Mouse (Mus musculus): ENCODE results near the gene Epha4. TPM values are rescaled to one million over a fixed set of nuclear protein-coding genes. Genes with fewer than 3 reads are reported as not detected.
A peak's percentile ranks its signal among the peaks of the same experiment; 100 is the strongest.

Gene Epha4
- total and polyA plus RNA-seq, 2 experiments from 2014 or later = 58.7 to 111 TPM

- Histone ChIP-seq H3K4me3 (ENCODE audit: low read depth, low read length) (peak overlapping the region; percentile 70), H3K27ac (ENCODE audit: low read depth, low read length) (peak overlapping the region; percentile 95), H3K9ac (peak overlapping the region; percentile 81), H3K36me3 (ENCODE audit: insufficient read depth) (no peaks in the 10 kb centered on the region), H3K4me2 (ENCODE audit: low read depth) (peak overlapping the region; percentile 90), H3K4me1 (ENCODE audit: insufficient read depth) (peaks cover 14% of the 10 kb centered on the region), H3K27me3 (ENCODE audit: insufficient read depth, low read length) (no peaks in the 10 kb centered on the region), H3K9me3 (ENCODE audit: low read length) (no peaks in the 10 kb centered on the region)
- TF ChIP-seq CTCF (IDR thresholded peaks at IDR 0.05; ENCODE audit: low read depth) = peak; percentile 63
- WGBS = under 1% methylated on average over 27 of the region's 27 CpGs
- DNase-seq = peak; percentile 85
- ATAC-seq = peak; percentile 9
These were observed 1.4 kb downstream of the Epha4 start for GRCm38 (mm10) chr1:77513411-77513941.

- DNase-seq (peak; percentile 66), ATAC-seq (no peak)
- 3% methylated on average over 20 of the region's 20 CpGs for WGBS
- no peaks in the 10 kb centered on the region for H3K27me3 ChIP-seq (ENCODE audit: insufficient read depth, low read length)
- H3K4me1 ChIP-seq (ENCODE audit: insufficient read depth) = peaks cover 14% of the 10 kb centered on the region
- H3K9ac ChIP-seq = peak overlapping the region; percentile 81
- TF ChIP-seq CTCF (IDR thresholded peaks at IDR 0.05; ENCODE audit: low read depth) = no peak
- peak overlapping the region; percentile 95 for H3K27ac ChIP-seq (ENCODE audit: low read depth, low read length)
- no peaks in the 10 kb centered on the region for H3K9me3 ChIP-seq (ENCODE audit: low read length)
- H3K4me3 ChIP-seq (ENCODE audit: low read depth, low read length) = peak overlapping the region; percentile 70
- H3K36me3 ChIP-seq (ENCODE audit: insufficient read depth) = no peaks in the 10 kb centered on the region
- H3K4me2 ChIP-seq (ENCODE audit: low read depth) = peak overlapping the region; percentile 90
These were observed 2.3 kb downstream of the Epha4 start for GRCm38 (mm10) chr1:77512431-77513195.

GRCm38 (mm10) chr1:77512059-77512407, 2.9 kb downstream of the Epha4 start:
- peak overlapping the region; percentile 70 for H3K4me3 ChIP-seq (ENCODE audit: low read depth, low read length)
- H3K9me3 ChIP-seq (ENCODE audit: low read length) = no peaks in the 10 kb centered on the region
- peak overlapping the region; percentile 81 for H3K9ac ChIP-seq
- no peaks in the 10 kb centered on the region for H3K27me3 ChIP-seq (ENCODE audit: insufficient read depth, low read length)
- 9% methylated on average over 4 of the region's 4 CpGs for WGBS
- peaks cover 13% of the 10 kb centered on the region for H3K4me1 ChIP-seq (ENCODE audit: insufficient read depth)
- ATAC-seq (no peak), DNase-seq (no peak)
- peak overlapping the region; percentile 90 for H3K4me2 ChIP-seq (ENCODE audit: low read depth)
- peak; percentile 2; the same call in 1 of the 2 replicates for TF ChIP-seq CTCF (IDR thresholded peaks at IDR 0.05; ENCODE audit: low read depth)
- H3K36me3 ChIP-seq (ENCODE audit: insufficient read depth) = 0 out of 2 replicates have a peak, but pooled peaks cover 2% of the 10 kb centered on the region
- peak overlapping the region; percentile 95 for H3K27ac ChIP-seq (ENCODE audit: low read depth, low read length)

- Histone ChIP-seq H3K4me2 (ENCODE audit: low read depth) (peak overlapping the region; percentile 90), H3K27me3 (ENCODE audit: insufficient read depth, low read length) (no peaks in the 10 kb centered on the region), H3K36me3 (ENCODE audit: insufficient read depth) (peaks cover 7% of the 10 kb centered on the region; the same call in 1 of the 2 replicates), H3K9ac (peak overlapping the region; percentile 81), H3K4me3 (ENCODE audit: low read depth, low read length) (peak overlapping the region; percentile 70), H3K4me1 (ENCODE audit: insufficient read depth) (peaks cover 14% of the 10 kb centered on the region), H3K9me3 (ENCODE audit: low read length) (no peaks in the 10 kb centered on the region), H3K27ac (ENCODE audit: low read depth, low read length) (peak overlapping the region; percentile 95)
- 19% methylated on average over 10 of the region's 10 CpGs for WGBS
- DNase-seq = peak; percentile 38
- TF ChIP-seq CTCF (IDR thresholded peaks at IDR 0.05; ENCODE audit: low read depth) = no peak
- ATAC-seq = no peak
These were observed 3.4 kb downstream of the Epha4 start for GRCm38 (mm10) chr1:77511372-77512058.

- no peak for TF ChIP-seq CTCF (IDR thresholded peaks at IDR 0.05; ENCODE audit: low read depth)
- no peaks in the 10 kb centered on the region for H3K27me3 ChIP-seq (ENCODE audit: insufficient read depth, low read length)
- no peak for DNase-seq
- WGBS = 30% methylated on average over 5 of the region's 5 CpGs
- H3K4me1 ChIP-seq (ENCODE audit: insufficient read depth) = peaks cover 19% of the 10 kb centered on the region
- peak overlapping the region; percentile 81 for H3K9ac ChIP-seq
- peak overlapping the region; percentile 90 for H3K4me2 ChIP-seq (ENCODE audit: low read depth)
- no peak for ATAC-seq
- peak overlapping the region; percentile 70 for H3K4me3 ChIP-seq (ENCODE audit: low read depth, low read length)
- H3K27ac ChIP-seq (ENCODE audit: low read depth, low read length) = 0 out of 2 replicates have a peak overlapping the region, but pooled peaks have one; percentile 95
- no peaks in the 10 kb centered on the region for H3K9me3 ChIP-seq (ENCODE audit: low read length)
- peaks cover 10% of the 10 kb centered on the region; the same call in 1 of the 2 replicates for H3K36me3 ChIP-seq (ENCODE audit: insufficient read depth)
These were observed 4.3 kb downstream of the Epha4 start for GRCm38 (mm10) chr1:77510623-77511022.

GRCm38 (mm10) chr1:77506856-77507200, 8.1 kb downstream of the Epha4 start:
- H3K9ac ChIP-seq = peak overlapping the region; percentile 28
- peaks cover 40% of the 10 kb centered on the region for H3K4me1 ChIP-seq (ENCODE audit: insufficient read depth)
- 0 out of 2 replicates have a peak overlapping the region, but pooled peaks have one; percentile 40 for H3K27ac ChIP-seq (ENCODE audit: low read depth, low read length)
- ATAC-seq (no peak), DNase-seq (no peak)
- H3K4me2 ChIP-seq (ENCODE audit: low read depth) = peak overlapping the region; percentile 56
- TF ChIP-seq CTCF (IDR thresholded peaks at IDR 0.05; ENCODE audit: low read depth) = no peak
- peaks cover 10% of the 10 kb centered on the region; the same call in 1 of the 2 replicates for H3K36me3 ChIP-seq (ENCODE audit: insufficient read depth)
- H3K9me3 ChIP-seq (ENCODE audit: low read length) = no peaks in the 10 kb centered on the region
- H3K27me3 ChIP-seq (ENCODE audit: insufficient read depth, low read length) = no peaks in the 10 kb centered on the region
- WGBS = 51% methylated on average over 18 of the region's 18 CpGs
- H3K4me3 ChIP-seq (ENCODE audit: low read depth, low read length) = peak overlapping the region; percentile 36

Data from forebrain, postnatal 0 days (tissue).